Mouse (Mus musculus) spleen, adult 2 months (tissue): Measurements from ENCODE around the gene Ptpn13.

Source experiments
- CTCF ChIP-seq: fragments of 200-500 bp; IDR thresholded peaks from 2 replicates; pipeline ENCODE4 v1.5.1; 2011; ENCODE audit warnings: mild to moderate bottlenecking, inconsistent platforms; ENCODE audit not compliant: insufficient read depth, insufficient read length, insufficient replicate concordance; ENCODE audit errors: extremely low read depth
- POLR2A ChIP-seq: fragments of 200-500 bp; IDR thresholded peaks from 2 replicates; pipeline ENCODE4 v1.6.1; 2011; ENCODE audit warnings: low read depth, low read length, inconsistent platforms

DNA sequence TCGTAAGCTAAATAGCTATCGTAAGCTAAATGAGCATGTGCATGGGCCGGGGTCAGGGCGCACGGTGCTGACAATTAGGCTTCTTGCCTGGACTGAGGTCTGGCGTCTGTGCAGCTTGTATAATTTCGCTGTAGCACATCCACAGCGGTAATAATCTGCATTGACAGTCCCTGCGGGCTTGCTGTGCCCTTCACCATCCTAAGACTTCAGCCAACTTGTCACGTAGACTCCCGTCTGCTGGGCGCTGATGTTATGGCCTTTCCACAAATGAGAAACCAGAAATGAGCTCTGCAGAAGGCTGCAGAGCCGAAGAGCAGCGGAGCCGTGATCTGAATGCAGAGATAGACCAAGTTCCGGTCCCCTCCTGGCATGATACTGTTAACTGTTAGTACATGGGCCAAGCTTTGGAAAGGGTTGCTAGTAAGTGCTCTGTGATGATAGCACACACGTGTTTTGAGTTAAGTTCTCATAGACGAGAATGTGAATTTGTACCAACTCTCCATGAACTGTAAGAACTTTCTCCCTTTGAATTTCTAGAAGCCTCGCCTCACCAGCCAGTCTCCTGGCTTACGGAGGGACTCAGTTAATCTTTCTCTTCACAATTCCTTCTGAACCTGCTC, 120.5 kb downstream of the Ptpn13 start:
- TF ChIP-seq CTCF (no peak), POLR2A (no peak)
